Mouse (Mus musculus): ENCODE measurements at regions not wholly inside any gene's neighbourhood (a gene's known extent, or its start where the extent isn't known, plus 50 kb on each side); places are given as distances from the start of the nearest gene placed in this dataset.

DNA sequence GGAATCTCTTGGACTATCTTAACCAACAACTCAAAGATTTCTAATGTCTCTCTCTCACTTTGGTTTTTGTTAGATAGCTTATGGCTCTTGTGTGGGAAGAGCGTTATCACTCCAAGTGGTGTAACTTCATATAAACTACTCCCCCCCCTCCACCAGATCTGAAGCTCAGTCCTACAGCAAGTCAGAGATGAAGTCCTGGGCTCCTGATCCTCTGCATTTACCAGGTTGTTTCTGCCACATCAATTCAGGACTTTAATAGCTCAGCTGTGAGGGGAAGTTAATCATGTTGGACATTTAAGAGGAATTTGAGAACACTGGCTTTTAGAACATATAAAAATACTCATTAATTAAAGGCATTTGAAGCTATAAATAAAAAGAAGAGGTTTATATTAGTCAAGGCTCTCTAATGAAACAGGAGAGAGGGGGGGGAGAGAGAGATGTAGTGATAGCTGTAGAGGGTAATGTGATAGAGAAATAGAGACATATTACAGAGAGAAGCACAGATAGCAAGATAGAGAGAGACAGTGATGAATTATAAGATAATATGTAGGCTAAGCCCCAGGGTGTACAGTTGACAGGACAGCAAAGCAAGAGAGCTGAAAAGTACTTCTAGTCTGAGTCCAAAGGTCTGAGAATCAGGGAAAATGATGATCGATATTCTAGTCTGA lies 166.7 kb downstream of the Calcrl start:
- no peak for DNase-seq (ENCODE audit: low read depth, low spot score)
- Histone ChIP-seq H3K9me3 (replicated peaks; ENCODE audit: insufficient read depth, low read length) (no peaks in the 10 kb centered on the region), H3K27ac (ENCODE audit: control insufficient read depth, low read depth, low read length) (no peak overlapping the region), H3K79me2 (ENCODE audit: control insufficient read depth, insufficient read depth, low read length, poor library complexity) (no peaks in the 10 kb centered on the region), H3K36me3 (ENCODE audit: control insufficient read depth in 1 of 2, insufficient read depth in 2 of 2, low read length in 2 of 2) (no peaks in the 10 kb centered on the region), H3K4me3 (ENCODE audit: control insufficient read depth in 1 of 2, insufficient read depth in 1 of 2, low read depth in 2 of 2, low read length in 2 of 2) (no peak overlapping the region), H3K4me1 (ENCODE audit: control insufficient read depth in 1 of 2, insufficient read depth in 2 of 2, low read length in 2 of 2) (no peaks in the 10 kb centered on the region), H3K9ac (ENCODE audit: control insufficient read depth, low read depth, low read length, poor library complexity, severe bottlenecking) (no peak overlapping the region), H3K27me3 (ENCODE audit: control insufficient read depth in 1 of 2, insufficient read depth in 2 of 2, low read length in 2 of 2) (no peaks in the 10 kb centered on the region; a peak in 2 of 4 replicates)
- TF ChIP-seq MAFK (IDR thresholded peaks at IDR 0.05; ENCODE audit: borderline replicate concordance, low read depth, low read length) (no peak), TBP (IDR thresholded peaks at IDR 0.05; ENCODE audit: low read depth, low read length) (no peak), CTCF (IDR thresholded peaks at IDR 0.05 in 2 of 3, conservative IDR thresholded peaks at IDR 0.05 in 1 of 3; ENCODE audit: control insufficient read depth in 1 of 3, insufficient read depth in 1 of 3, low read depth in 2 of 3, low read length in 3 of 3, poor library complexity in 1 of 3, severe bottlenecking in 1 of 3) (no peak), ZKSCAN1 (IDR thresholded peaks at IDR 0.05; ENCODE audit: low read depth, low read length) (no peak), MAZ (IDR thresholded peaks at IDR 0.05; ENCODE audit: low read depth, low read length) (no peak), POLR2AphosphoS2 (IDR thresholded peaks at IDR 0.05; ENCODE audit: low read length) (no peak), RAD21 (IDR thresholded peaks at IDR 0.05; ENCODE audit: low read depth, low read length) (no peak), NRF1 (IDR thresholded peaks at IDR 0.05; ENCODE audit: insufficient read depth, low read depth, low read length, poor library complexity, severe bottlenecking) (no peak), RCOR1 (IDR thresholded peaks at IDR 0.05; ENCODE audit: low read depth, low read length) (no peak), POLR2AphosphoS5 (IDR thresholded peaks at IDR 0.05; ENCODE audit: borderline replicate concordance, low read depth, low read length) (no peak), ZC3H11A (IDR thresholded peaks at IDR 0.05; ENCODE audit: low read depth, low read length) (no peak)

DNA sequence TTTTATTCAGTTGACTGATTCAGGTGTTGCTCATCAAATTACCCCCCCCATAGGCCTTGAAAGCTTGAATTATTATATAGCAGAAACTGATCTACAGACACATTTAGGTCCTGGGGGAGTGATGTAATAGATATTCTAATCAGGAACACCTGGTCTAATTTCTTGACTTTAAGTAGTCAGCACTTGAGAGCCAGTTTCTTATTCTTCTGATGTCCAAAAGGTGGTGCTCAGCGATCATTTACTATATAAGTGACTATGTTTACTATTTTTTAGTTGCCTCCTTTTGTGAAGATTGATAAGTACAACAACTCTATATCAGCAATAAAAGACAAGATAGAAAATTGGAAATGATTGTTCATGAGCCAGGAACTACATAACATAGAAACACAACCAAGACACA lies 166.0 kb downstream of the Calcrl start:
- Histone ChIP-seq H3K27ac (ENCODE audit: control insufficient read depth, low read depth, low read length) (no peak overlapping the region), H3K9me3 (replicated peaks; ENCODE audit: insufficient read depth, low read length) (no peaks in the 10 kb centered on the region), H3K27me3 (ENCODE audit: control insufficient read depth in 1 of 2, insufficient read depth in 2 of 2, low read length in 2 of 2) (no peaks in the 10 kb centered on the region; a peak in 2 of 4 replicates), H3K79me2 (ENCODE audit: control insufficient read depth, insufficient read depth, low read length, poor library complexity) (no peaks in the 10 kb centered on the region), H3K9ac (ENCODE audit: control insufficient read depth, low read depth, low read length, poor library complexity, severe bottlenecking) (no peak overlapping the region), H3K36me3 (ENCODE audit: control insufficient read depth in 1 of 2, insufficient read depth in 2 of 2, low read length in 2 of 2) (no peaks in the 10 kb centered on the region), H3K4me3 (ENCODE audit: control insufficient read depth in 1 of 2, insufficient read depth in 1 of 2, low read depth in 2 of 2, low read length in 2 of 2) (no peak overlapping the region), H3K4me1 (ENCODE audit: control insufficient read depth in 1 of 2, insufficient read depth in 2 of 2, low read length in 2 of 2) (no peaks in the 10 kb centered on the region)
- TF ChIP-seq MAX (IDR thresholded peaks at IDR 0.05; ENCODE audit: low read length) = no peak
- TF ChIP-seq GATA1 (IDR thresholded peaks at IDR 0.05; ENCODE audit: low read depth, low read length) = no peak
- no peak for TF ChIP-seq KAT2A (conservative IDR thresholded peaks at IDR 0.05; ENCODE audit: low read depth, low read length)
- no peak for TF ChIP-seq RAD21 (IDR thresholded peaks at IDR 0.05; ENCODE audit: low read depth, low read length)
- no peak for TF ChIP-seq USF1 (IDR thresholded peaks at IDR 0.05; ENCODE audit: low read depth, low read length)
- no peak for TF ChIP-seq ZC3H11A (IDR thresholded peaks at IDR 0.05; ENCODE audit: low read depth, low read length)
- TF ChIP-seq MXI1 (IDR thresholded peaks at IDR 0.05; ENCODE audit: low read depth, low read length) = no peak
- TF ChIP-seq EP300 (IDR thresholded peaks at IDR 0.05; ENCODE audit: low read depth in 1 of 2, low read length in 2 of 2) = no peak
- no peak for TF ChIP-seq ZKSCAN1 (IDR thresholded peaks at IDR 0.05; ENCODE audit: low read depth, low read length)
- no peak for TF ChIP-seq POLR2AphosphoS2 (IDR thresholded peaks at IDR 0.05; ENCODE audit: low read length)
- TF ChIP-seq MYB (IDR thresholded peaks at IDR 0.05; ENCODE audit: low read depth, low read length) = no peak
- no peak for TF ChIP-seq HCFC1 (IDR thresholded peaks at IDR 0.05; ENCODE audit: low read depth, low read length)
- TF ChIP-seq POLR2A (IDR thresholded peaks at IDR 0.05; ENCODE audit: control insufficient read depth in 1 of 2, insufficient read depth in 1 of 2, low read depth in 1 of 2, low read length in 2 of 2, poor library complexity in 1 of 2) = no peak
- no peak for TF ChIP-seq NELFE (IDR thresholded peaks at IDR 0.05; ENCODE audit: low read depth, low read length)
- TF ChIP-seq MEF2A (IDR thresholded peaks at IDR 0.05; ENCODE audit: extremely low read depth, insufficient replicate concordance, low read depth, low read length, poor library complexity, severe bottlenecking) = no peak
- TF ChIP-seq CTCF (IDR thresholded peaks at IDR 0.05 in 2 of 3, conservative IDR thresholded peaks at IDR 0.05 in 1 of 3; ENCODE audit: control insufficient read depth in 1 of 3, insufficient read depth in 1 of 3, low read depth in 2 of 3, low read length in 3 of 3, poor library complexity in 1 of 3, severe bottlenecking in 1 of 3) = no peak
- TF ChIP-seq MAZ (IDR thresholded peaks at IDR 0.05; ENCODE audit: low read depth, low read length) = no peak
- no peak for TF ChIP-seq ZNF384 (IDR thresholded peaks at IDR 0.05; ENCODE audit: low read depth, low read length)
- DNase-seq (ENCODE audit: low read depth, low spot score) = no peak

Measured in MEL (cell line).